ENCODE assay signal across 8 mouse cellular contexts in the genomic region with DNA sequence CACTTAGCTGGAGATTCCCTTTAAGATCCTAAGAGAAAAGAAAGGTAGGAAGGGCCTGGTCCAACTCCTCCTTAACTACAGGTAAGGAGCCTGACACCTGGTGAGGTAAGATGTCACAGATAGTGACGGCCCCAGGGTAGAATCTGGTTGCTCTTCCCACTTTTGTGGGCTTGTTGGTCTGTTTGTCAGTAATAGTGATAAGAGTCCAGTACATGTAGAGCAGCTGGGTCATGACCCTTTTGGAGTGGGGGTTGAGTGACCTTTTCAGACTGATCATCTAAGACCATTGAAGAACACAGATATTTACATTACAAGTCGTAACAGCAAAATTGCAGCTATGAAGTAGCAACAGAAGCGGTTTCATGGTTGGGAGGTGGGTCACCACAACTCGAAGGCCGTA. TPM values are rescaled to one million over a fixed set of nuclear protein-coding genes. Genes with fewer than 3 reads are reported as not detected.
DNase-seq lines count a peak whose midpoint lies in the region; ATAC-seq and TF ChIP-seq lines count a peak whose summit lies in the region.
"Had no signal": no experiment of that assay in that cellular context is flagged by ENCODE, and none has a peak within 500 bp of the region (broad histone marks: within the 10 kb centered on the region; RNA-seq: fewer than 3 reads in every experiment).

No protein-coding gene starts in this region.

- no peak for ATAC-seq in lung, embryonic 15.5 days (ENCODE audit: borderline replicate concordance, extremely low read depth, low FRiP score, low TSS enrichment)
- ATAC-seq in forebrain, embryonic 13.5 days: no peak
- no peak for ATAC-seq in limb, embryonic 14.5 days (ENCODE audit: low FRiP score, low read depth)
- no peak for ATAC-seq in stomach, embryonic 15.5 days (ENCODE audit: insufficient read depth, low FRiP score, low read depth)

- H3K9me3 ChIP-seq in lung, embryonic 15.5 days: no peaks in the 10 kb centered on the region
- no peaks in the 10 kb centered on the region for H3K9me3 ChIP-seq in forebrain, embryonic 13.5 days (replicated peaks)
- H3K9me3 ChIP-seq in limb, embryonic 14.5 days (ENCODE audit: control insufficient read depth, low read length): no peaks in the 10 kb centered on the region
- H3K9me3 ChIP-seq in stomach, embryonic 15.5 days: no peaks in the 10 kb centered on the region

- no peak overlapping the region for H3K27ac ChIP-seq in lung, embryonic 15.5 days
- no peak overlapping the region for H3K27ac ChIP-seq in forebrain, embryonic 13.5 days
- H3K27ac ChIP-seq in limb, embryonic 14.5 days (replicated peaks; ENCODE audit: low read depth, low read length): no peak overlapping the region
- H3K27ac ChIP-seq in stomach, embryonic 15.5 days: no peak overlapping the region

- H3K36me3 ChIP-seq in lung, embryonic 15.5 days: peaks cover 27% of the 10 kb centered on the region
- peaks cover 31% of the 10 kb centered on the region for H3K36me3 ChIP-seq in forebrain, embryonic 13.5 days (ENCODE audit: poor library complexity, severe bottlenecking)
- peaks cover 28% of the 10 kb centered on the region for H3K36me3 ChIP-seq in limb, embryonic 14.5 days (ENCODE audit: control insufficient read depth, insufficient read depth, low read length)
- peaks cover 8% of the 10 kb centered on the region for H3K36me3 ChIP-seq in stomach, embryonic 15.5 days

- no peaks in the 10 kb centered on the region for H3K27me3 ChIP-seq in lung, embryonic 15.5 days
- H3K27me3 ChIP-seq in forebrain, embryonic 13.5 days: no peaks in the 10 kb centered on the region
- H3K27me3 ChIP-seq in limb, embryonic 14.5 days (ENCODE audit: control insufficient read depth, insufficient read depth, low read length): no peaks in the 10 kb centered on the region
- no peaks in the 10 kb centered on the region for H3K27me3 ChIP-seq in stomach, embryonic 15.5 days (replicated peaks)

- H3K4me1 ChIP-seq in lung, embryonic 15.5 days: peaks cover 19% of the 10 kb centered on the region
- peaks cover 25% of the 10 kb centered on the region for H3K4me1 ChIP-seq in forebrain, embryonic 13.5 days
- H3K4me1 ChIP-seq in limb, embryonic 14.5 days (ENCODE audit: control insufficient read depth, insufficient read depth, low read length): peaks cover 9% of the 10 kb centered on the region; the same call in 1 of the 2 replicates
- H3K4me1 ChIP-seq in stomach, embryonic 15.5 days: peaks cover 12% of the 10 kb centered on the region

- peak overlapping the region; percentile 81 for H3K4me2 ChIP-seq in lung, embryonic 15.5 days
- peak overlapping the region; percentile 66 for H3K4me2 ChIP-seq in forebrain, embryonic 13.5 days
- H3K4me2 ChIP-seq in limb, embryonic 14.5 days (replicated peaks; ENCODE audit: low read depth, low read length, severe bottlenecking): peak overlapping the region; percentile 78
- peak overlapping the region; percentile 73 for H3K4me2 ChIP-seq in stomach, embryonic 15.5 days

- no peak for TF ChIP-seq POLR2A in limb, embryonic 14.5 days (IDR thresholded peaks at IDR 0.05; ENCODE audit: borderline replicate concordance, extremely low read depth, insufficient read depth, insufficient read length)

- H3K4me3 ChIP-seq in lung, embryonic 15.5 days: peak overlapping the region; percentile 82
- H3K4me3 ChIP-seq in forebrain, embryonic 13.5 days: peak overlapping the region; percentile 83
- peak overlapping the region; percentile 85 for H3K4me3 ChIP-seq in limb, embryonic 14.5 days (replicated peaks; ENCODE audit: low read length)
- peak overlapping the region; percentile 90 for H3K4me3 ChIP-seq in stomach, embryonic 15.5 days (replicated peaks)

- WGBS in lung, embryonic 15.5 days: 84% methylated on average over 5 of the region's 5 CpGs
- WGBS in forebrain, embryonic 13.5 days: 90% methylated on average over 5 of the region's 5 CpGs
- WGBS in limb, embryonic 14.5 days: 89% methylated on average over 5 of the region's 5 CpGs
- WGBS in stomach, embryonic 15.5 days: 83% methylated on average over 5 of the region's 5 CpGs

- no peak overlapping the region for H3K9ac ChIP-seq in lung, embryonic 15.5 days
- H3K9ac ChIP-seq in forebrain, embryonic 13.5 days: peak overlapping the region; percentile 83; the same call in 1 of the 2 replicates
- no peak overlapping the region for H3K9ac ChIP-seq in limb, embryonic 14.5 days (ENCODE audit: low read depth, low read length, severe bottlenecking)
- H3K9ac ChIP-seq in stomach, embryonic 15.5 days: no peak overlapping the region

- no peak for DNase-seq in lung, postnatal 14 days
- no peak for DNase-seq in limb, embryonic 14.5 days (ENCODE audit: low spot score)
- no peak for DNase-seq in spleen, adult 18-20 months
- DNase-seq in layer of hippocampus, adult 9-11 months: no peak
- DNase-seq: retina, postnatal 1 day had no signal

RNA-seq across cellular contexts. Expression of a gene that starts 1.2 kb away (rescaled TPM):
- 18.5 and 20.2 TPM in 2 replicates for polyA plus RNA-seq in lung, embryonic 15.5 days (2015; fragmentation: Nextera tagmentation; extraction: Ambion mirVana)
- 27.7 and 33.9 TPM in 2 replicates for polyA plus RNA-seq in forebrain, embryonic 13.5 days (2015; fragmentation: Nextera tagmentation; extraction: Ambion mirVana)
- polyA plus RNA-seq in limb, embryonic 14.5 days (2012; rRNA removed): 31.6 and 39.6 TPM in 2 replicates
- 23.4 and 28.3 TPM in 2 replicates for polyA plus RNA-seq in limb, embryonic 14.5 days (2014; fragmentation: Nextera tagmentation; extraction: Ambion mirVana)
- polyA plus RNA-seq in stomach, embryonic 15.5 days (2015; fragmentation: Nextera tagmentation; extraction: Ambion mirVana): 16.5 and 18.4 TPM in 2 replicates
